21 mouse cellular contexts compared by ENCODE assay signal in genomic region chr10:21446641-21447040, GRCm38 (mm10).
DNase-seq lines count a peak whose midpoint lies in the region; ATAC-seq and TF ChIP-seq lines count a peak whose summit lies in the region.
"Had no signal": no experiment of that assay in that cellular context is flagged by ENCODE, and none has a peak within 500 bp of the region (broad histone marks: within the 10 kb centered on the region; RNA-seq: fewer than 3 reads in every experiment).

No protein-coding gene starts in this region.

- no peak; the same call in 1 of the 2 replicates for ATAC-seq in embryonic facial prominence, embryonic 15.5 days (ENCODE audit: insufficient number of reproducible peaks, low FRiP score, low TSS enrichment, low read depth)
- ATAC-seq in hindbrain, postnatal 0 days = no peak
- ATAC-seq: hindbrain, embryonic 16.5 days; intestine, postnatal 0 days; midbrain, embryonic 13.5 days had no signal

- peak in 1 of 2 experiments; percentile 42 for DNase-seq in left cerebral cortex, adult 2 months (ENCODE audit: extremely low spot score in 1 of 2, low spot score in 2 of 2)
- DNase-seq in left cerebral cortex, adult 11 months (ENCODE audit: low spot score) = no peak
- DNase-seq in right cerebral cortex, adult 18-20 months = peak; percentile 30
- DNase-seq in right cerebral cortex, postnatal 4 days = no peak
- DNase-seq in brain, adult 2 months (ENCODE audit: low read depth, low spot score) = peak; percentile 47
- no peak for DNase-seq in thymus, postnatal 4 days
- no peak for DNase-seq in hindbrain, postnatal 0 days (ENCODE audit: low spot score)
- DNase-seq: adrenal gland, postnatal 10 days; cerebellum, adult 8-10 months; cerebellum, postnatal 36 days; embryo, embryonic 11 days; kidney, postnatal 4 days; layer of hippocampus, adult 9-11 months; liver, embryonic 13.5 days; lung, embryonic 14.5 days had no signal

- H3K4me2 ChIP-seq in embryonic facial prominence, embryonic 15.5 days (replicated peaks) = no peak overlapping the region; the same call in 1 of the 2 replicates
- H3K4me2 ChIP-seq in hindbrain, postnatal 0 days (ENCODE audit: low read depth, low read length) = no peak overlapping the region
- H3K4me2 ChIP-seq: heart, embryonic 11.5 days; liver, embryonic 13.5 days; lung, embryonic 14.5 days; midbrain, embryonic 13.5 days had no signal

- no peaks in the 10 kb centered on the region for H3K27me3 ChIP-seq in embryonic facial prominence, embryonic 15.5 days
- H3K27me3 ChIP-seq in hindbrain, postnatal 0 days (ENCODE audit: insufficient read depth, low read length) = no peaks in the 10 kb centered on the region
- H3K27me3 ChIP-seq: liver, embryonic 13.5 days; midbrain, embryonic 13.5 days had no signal

- H3K4me1 ChIP-seq in embryonic facial prominence, embryonic 15.5 days = peaks cover 20% of the 10 kb centered on the region
- no peaks in the 10 kb centered on the region for H3K4me1 ChIP-seq in hindbrain, postnatal 0 days (ENCODE audit: insufficient read depth, low read length)

- no peaks in the 10 kb centered on the region for H3K36me3 ChIP-seq in embryonic facial prominence, embryonic 15.5 days
- H3K36me3 ChIP-seq in hindbrain, postnatal 0 days (ENCODE audit: insufficient read depth, low read length) = no peaks in the 10 kb centered on the region
- H3K36me3 ChIP-seq: hindbrain, embryonic 10.5 days; liver, embryonic 13.5 days; midbrain, embryonic 13.5 days had no signal

- peak overlapping the region; percentile 37 for H3K27ac ChIP-seq in left cerebral cortex, adult 2 months
- 0 out of 2 replicates have a peak overlapping the region, but pooled peaks have one; percentile 24 for H3K27ac ChIP-seq in embryonic facial prominence, embryonic 15.5 days (replicated peaks)
- H3K27ac ChIP-seq in hindbrain, postnatal 0 days = no peak overlapping the region
- H3K27ac ChIP-seq: hindbrain, embryonic 10.5 days; liver, embryonic 13.5 days; midbrain, embryonic 13.5 days had no signal

- no peak overlapping the region for H3K9ac ChIP-seq in embryonic facial prominence, embryonic 15.5 days
- no peak overlapping the region for H3K9ac ChIP-seq in hindbrain, postnatal 0 days (replicated peaks; ENCODE audit: low read length)
- H3K9ac ChIP-seq: liver, embryonic 13.5 days; lung, embryonic 14.5 days; midbrain, embryonic 13.5 days had no signal

- H3K9me3 ChIP-seq in embryonic facial prominence, embryonic 15.5 days (replicated peaks) = no peaks in the 10 kb centered on the region
- H3K9me3 ChIP-seq in hindbrain, postnatal 0 days (ENCODE audit: low read length) = no peaks in the 10 kb centered on the region
- H3K9me3 ChIP-seq: liver, embryonic 13.5 days; midbrain, embryonic 13.5 days had no signal

- intact Hi-C loops in left cerebral cortex, adult 2 months (cut with DNase I) = no loop called here

- TF ChIP-seq CTCF in left cerebral cortex, adult 2 months (IDR thresholded peaks at IDR 0.05) = no peak
- TF ChIP-seq CTCF in hindbrain, postnatal 0 days (IDR thresholded peaks at IDR 0.05; ENCODE audit: low read depth) = no peak

- H3K4me3 ChIP-seq in left cerebral cortex, adult 2 months = no peak overlapping the region
- no peak overlapping the region for H3K4me3 ChIP-seq in embryonic facial prominence, embryonic 15.5 days (replicated peaks)
- no peak overlapping the region for H3K4me3 ChIP-seq in hindbrain, postnatal 0 days (ENCODE audit: low read length)
- H3K4me3 ChIP-seq: hindbrain, embryonic 10.5 days; liver, embryonic 13.5 days; midbrain, embryonic 13.5 days had no signal

- 41% methylated on average over 12 of the region's 12 CpGs for WGBS in embryonic facial prominence, embryonic 15.5 days
- 83% methylated on average over 12 of the region's 12 CpGs for WGBS in hindbrain, postnatal 0 days

Comparison
In these comparisons a context has a peak if more than half of its experiments do, and no peak if none do; other contexts are left out.
1. DNase-seq: peak in right cerebral cortex, adult 18-20 months (single experiment) and brain, adult 2 months (single experiment); none in left cerebral cortex, adult 11 months (single experiment), right cerebral cortex, postnatal 4 days (single experiment), thymus, postnatal 4 days (single experiment) and hindbrain, postnatal 0 days (single experiment).